Mouse (Mus musculus) E14TG2a.4 (cell line): ENCODE measurements around the gene Plcl2.

ENCODE experiments used
- CTCF ChIP-seq: conservative IDR thresholded peaks from 2 replicates; pipeline ENCODE4 v1.5.1; 2014; ENCODE audit warnings: low read length
- NANOG ChIP-seq: IDR thresholded peaks from 2 replicates; pipeline ENCODE4 v1.6.1; 2014; ENCODE audit warnings: borderline replicate concordance, low read length, mixed read lengths
- POU5F1 ChIP-seq: IDR thresholded peaks from 2 replicates; pipeline ENCODE4 v1.6.1; 2014; ENCODE audit warnings: low read length, borderline replicate concordance

DNA sequence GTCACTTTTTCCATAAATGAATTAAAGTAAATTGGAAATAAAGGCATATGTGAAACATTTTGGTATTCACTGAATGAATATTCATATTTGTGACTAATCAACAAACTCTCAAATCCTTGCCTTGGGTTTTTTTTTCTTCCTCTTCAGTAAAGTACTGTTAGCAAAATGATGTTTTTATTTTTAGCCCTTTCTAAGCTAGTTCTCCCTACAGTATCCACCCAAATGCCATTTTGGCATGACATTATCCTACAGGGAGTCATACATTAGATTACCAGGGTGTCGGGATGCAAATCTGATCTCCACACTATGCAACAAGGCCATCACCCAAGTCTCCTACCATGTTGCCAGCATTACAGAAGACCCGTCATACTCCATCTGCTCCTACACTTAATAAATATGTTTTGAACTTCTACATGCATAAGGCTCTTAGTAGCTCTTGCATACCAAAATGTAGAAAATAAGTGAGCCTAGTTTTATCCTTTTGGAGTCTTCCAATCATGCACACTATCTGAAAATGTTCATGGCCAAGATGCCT lies 131.9 kb downstream of the Plcl2 start:
- TF ChIP-seq CTCF = no peak
- no peak for TF ChIP-seq POU5F1
- TF ChIP-seq NANOG = no peak
